Mouse (Mus musculus): ENCODE data around the gene Micu2. TPM values are rescaled to one million over a fixed set of nuclear protein-coding genes. Genes with fewer than 3 reads are reported as not detected.
A peak's percentile ranks its signal among the peaks of the same experiment; 100 is the strongest.

The Micu2 gene
- total RNA-seq, 2 experiments from 2014 or later = 24.9 to 25.3 TPM

DNA sequence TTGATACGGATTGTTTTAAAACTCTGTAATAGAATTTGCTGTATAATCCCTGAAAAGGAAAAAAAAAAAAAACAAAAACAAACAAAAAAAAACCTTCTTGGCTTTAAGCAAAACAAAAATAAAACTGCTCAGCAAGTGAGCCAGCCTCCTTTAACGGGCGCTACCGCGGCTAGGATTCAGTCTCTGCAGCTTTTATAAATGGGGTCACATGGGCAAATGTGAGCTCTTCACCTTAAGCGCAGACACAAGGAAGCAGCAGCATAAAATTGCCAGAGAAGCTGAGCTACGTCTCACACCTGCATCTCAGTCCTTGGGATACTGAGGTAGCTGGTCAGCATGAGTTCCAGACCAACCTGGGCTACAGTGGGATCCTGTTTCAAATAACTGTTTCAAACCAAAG, 16.6 kb downstream of the Micu2 start:
- no peak overlapping the region for H3K4me3 ChIP-seq
- no peak for TF ChIP-seq CTCF (conservative IDR thresholded peaks at IDR 0.05)
- no peak for DNase-seq (ENCODE audit: low spot score in 2 of 2)
- no peak overlapping the region for H3K27ac ChIP-seq

DNA sequence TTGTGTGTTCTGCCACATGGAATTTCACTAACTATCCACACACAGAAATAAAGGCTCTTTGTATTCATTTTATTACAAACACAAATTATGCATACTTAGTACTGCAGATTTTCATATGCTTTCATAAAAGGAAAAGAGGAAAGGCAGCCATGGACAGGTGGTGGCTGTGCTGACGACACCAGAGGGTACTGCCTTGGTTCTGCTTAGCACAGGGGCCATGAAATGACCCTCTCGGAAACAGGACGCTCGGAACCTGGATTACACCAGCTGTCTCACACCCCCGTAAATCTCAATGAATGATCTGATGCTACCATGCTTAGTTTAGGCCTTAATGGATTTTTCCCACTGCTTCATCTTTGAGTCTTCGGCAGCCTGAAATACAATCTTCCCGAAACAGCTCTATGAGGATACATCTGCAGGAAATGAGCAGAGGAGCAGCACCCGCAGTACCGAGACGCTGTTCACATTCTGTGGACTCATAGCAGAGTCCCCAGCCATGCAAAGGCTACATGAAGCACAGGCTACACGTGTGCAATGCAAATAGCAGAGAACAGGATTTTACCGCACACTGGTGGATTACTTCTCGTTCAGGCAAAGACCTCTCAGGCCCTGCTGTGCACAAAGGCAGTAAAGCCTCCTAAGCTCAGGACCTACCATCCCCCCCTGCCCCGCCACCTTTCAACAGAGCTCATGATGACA, 17.2 kb downstream of the Micu2 start:
- TF ChIP-seq CTCF (conservative IDR thresholded peaks at IDR 0.05) = no peak
- no peak for DNase-seq (ENCODE audit: low spot score in 2 of 2)
- H3K4me3 ChIP-seq = no peak overlapping the region
- H3K27ac ChIP-seq = 0 out of 2 replicates have a peak overlapping the region, but pooled peaks have one; percentile 10

DNA sequence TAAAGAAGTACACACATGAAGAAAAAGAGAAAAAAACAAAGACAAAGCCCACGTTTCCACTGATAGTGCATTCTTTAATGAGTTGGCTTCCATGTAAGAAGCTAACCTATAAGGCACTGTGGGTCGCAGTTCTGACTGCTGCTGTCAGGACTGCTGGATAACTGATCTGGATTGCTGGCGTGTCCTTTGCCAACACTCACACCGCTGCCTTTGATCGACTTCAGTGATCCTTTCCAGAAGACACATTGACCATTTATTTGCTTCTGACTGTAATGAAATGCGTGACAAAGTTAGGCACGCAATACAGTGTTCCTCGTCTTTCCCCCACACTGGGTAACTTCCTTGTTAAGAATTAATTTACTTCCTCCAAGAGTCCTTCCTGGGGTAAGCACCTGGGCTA, 18.3 kb downstream of the Micu2 start:
- H3K4me3 ChIP-seq = no peak overlapping the region
- TF ChIP-seq CTCF (conservative IDR thresholded peaks at IDR 0.05) = no peak
- H3K27ac ChIP-seq = no peak overlapping the region
- DNase-seq (ENCODE audit: low spot score in 2 of 2) = no peak

DNA sequence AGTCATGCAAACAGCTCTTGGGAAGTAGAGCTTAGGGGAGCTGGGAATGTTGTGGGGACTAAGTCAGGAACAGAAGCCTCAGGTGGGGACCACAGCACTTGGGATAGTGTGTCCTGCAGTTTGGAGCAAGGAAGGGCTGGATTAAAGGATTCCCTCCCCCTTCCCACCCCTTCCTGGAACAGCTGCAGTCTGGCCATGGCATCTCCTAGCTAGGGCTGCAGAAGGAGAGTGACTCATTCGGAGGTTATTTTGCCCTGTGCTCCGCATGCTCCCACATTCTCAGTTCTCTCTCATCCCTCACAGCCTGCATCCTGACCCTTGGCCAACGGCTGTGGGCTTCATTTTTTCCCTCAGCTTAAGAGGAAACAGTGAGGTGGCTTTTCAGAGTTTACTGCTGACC, 18.9 kb downstream of the Micu2 start:
- no peak overlapping the region for H3K27ac ChIP-seq
- H3K4me3 ChIP-seq = no peak overlapping the region
- no peak for DNase-seq (ENCODE audit: low spot score in 2 of 2)
- no peak for TF ChIP-seq CTCF (conservative IDR thresholded peaks at IDR 0.05)

DNA sequence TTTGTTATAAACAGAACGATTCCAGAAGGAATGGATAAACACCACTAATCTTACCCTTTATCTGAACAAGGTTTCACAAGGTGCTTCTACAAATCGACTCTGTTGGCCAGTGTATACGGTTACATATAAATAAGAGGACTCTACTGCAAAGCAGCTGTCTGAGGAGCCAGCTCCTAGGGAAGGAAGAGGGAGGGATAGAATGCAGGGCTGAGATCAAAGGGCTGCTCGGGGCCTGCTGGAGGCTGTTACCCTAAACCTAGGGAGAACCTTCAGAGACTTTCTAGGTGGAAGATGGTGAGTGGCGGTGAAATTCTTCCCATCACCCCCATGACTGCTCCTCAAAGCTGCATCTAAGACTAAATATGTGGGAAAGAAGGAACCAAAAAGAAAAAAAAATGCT, 20.9 kb downstream of the Micu2 start:
- TF ChIP-seq CTCF (conservative IDR thresholded peaks at IDR 0.05) = no peak
- H3K27ac ChIP-seq = no peak overlapping the region
- DNase-seq (ENCODE audit: low spot score in 2 of 2) = no peak
- no peak overlapping the region for H3K4me3 ChIP-seq

DNA sequence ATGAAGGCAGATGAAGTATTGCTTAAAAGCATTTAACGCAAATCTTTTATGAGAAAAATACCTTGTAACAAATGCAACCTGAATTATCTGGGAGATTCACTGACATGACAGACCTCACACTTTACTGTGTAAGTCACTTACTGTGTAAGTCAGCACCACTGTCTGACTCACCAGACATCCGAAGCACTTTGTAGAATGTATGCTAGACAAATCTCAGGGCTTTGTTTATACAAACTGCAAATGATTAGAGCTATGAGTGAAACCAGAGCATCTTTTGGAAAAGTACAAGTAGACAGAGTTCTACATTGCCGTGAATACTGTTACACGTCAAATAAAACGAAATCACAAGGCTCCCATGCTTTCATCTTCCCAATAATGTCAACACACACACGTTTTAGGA, 23.4 kb downstream of the Micu2 start:
- no peak for DNase-seq (ENCODE audit: low spot score in 2 of 2)

DNA sequence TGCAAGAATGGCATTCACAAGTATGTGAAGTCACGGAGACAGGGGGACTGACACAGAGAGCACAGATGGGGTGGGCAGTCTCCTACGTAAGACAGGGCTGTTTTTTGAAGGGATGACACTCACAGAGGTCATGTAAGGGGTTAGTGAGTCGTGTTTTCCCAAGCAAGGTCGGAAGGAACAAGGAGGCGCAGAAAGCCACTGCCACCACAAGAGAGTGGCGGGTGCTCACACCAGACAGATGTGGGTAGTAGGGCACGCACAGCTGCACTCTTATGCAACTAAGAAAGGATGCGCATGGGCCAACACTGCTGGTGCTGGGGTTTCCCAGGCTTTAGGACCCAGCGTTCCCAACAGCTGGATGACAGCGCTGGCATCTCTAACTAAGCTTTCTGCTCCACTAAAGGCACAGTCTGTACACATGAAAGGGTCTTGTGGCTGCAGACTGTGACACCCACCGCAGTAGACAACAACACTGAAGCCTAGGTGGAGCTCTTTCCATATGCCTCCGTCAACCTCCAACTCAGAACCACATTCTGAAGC, 27.0 kb downstream of the Micu2 start:
- DNase-seq (ENCODE audit: low spot score in 2 of 2) = no peak
- no peak overlapping the region for H3K4me3 ChIP-seq
- no peak for TF ChIP-seq CTCF (conservative IDR thresholded peaks at IDR 0.05)
- H3K27ac ChIP-seq = no peak overlapping the region

More for the DNA sequence above, 23.4 kb downstream of the Micu2 start:
- no peak overlapping the region for H3K27ac ChIP-seq
- TF ChIP-seq CTCF (conservative IDR thresholded peaks at IDR 0.05) = no peak
- no peak overlapping the region for H3K4me3 ChIP-seq

DNA sequence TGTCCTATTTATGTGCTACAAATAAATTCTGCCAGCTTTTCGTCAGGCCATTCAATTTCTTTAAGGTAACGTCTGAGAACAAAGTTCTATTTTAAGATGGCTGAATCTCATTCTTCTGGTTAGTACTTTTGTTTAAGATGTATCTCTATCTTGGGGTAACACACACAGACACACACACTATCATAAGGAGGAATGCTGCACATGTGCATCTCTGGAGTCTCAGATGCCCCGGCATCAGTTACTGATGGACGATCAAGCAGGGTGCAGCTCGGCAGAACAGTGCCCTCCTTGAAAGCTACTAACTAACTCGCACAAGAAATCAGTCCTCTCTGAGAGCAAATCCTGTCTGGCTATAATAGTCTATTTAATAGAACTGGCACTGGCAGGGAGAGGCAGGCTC, 30.2 kb downstream of the Micu2 start:
- DNase-seq (ENCODE audit: low spot score in 2 of 2) = no peak
- H3K4me3 ChIP-seq = no peak overlapping the region
- TF ChIP-seq CTCF (conservative IDR thresholded peaks at IDR 0.05) = no peak
- no peak overlapping the region for H3K27ac ChIP-seq

DNA sequence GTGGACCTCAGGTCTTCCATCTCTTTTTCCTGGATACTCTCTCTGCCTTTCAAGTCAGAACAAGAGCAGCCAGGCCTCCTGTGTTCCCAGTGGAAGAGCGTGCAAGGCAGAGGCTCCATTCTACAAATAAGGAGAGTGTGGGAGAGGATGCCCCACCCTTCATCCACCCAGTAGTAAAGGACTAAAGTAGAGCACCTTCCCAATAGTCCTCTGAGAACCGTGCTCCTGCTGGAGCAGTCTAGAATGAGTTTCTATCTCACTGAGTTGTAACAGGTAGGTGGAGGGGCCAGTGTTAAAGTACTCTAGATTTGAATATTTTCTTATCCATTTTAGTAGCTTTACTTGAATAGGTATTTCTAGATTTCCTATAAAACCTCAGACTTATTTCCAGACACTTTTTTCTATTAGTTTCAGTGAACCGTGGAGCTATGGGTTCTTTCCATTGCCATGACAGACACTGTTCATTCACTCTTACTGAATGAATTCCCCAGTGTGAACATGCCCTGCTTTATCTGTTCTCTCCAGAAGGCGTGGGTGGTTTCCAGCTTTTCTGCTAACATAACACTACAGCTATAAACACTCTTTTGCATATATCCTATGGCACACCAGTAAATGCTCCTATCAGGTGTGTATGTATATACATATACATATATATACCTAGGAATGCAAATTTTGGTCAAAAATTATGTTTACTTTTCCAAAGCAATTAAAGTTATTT, 31.8 kb downstream of the Micu2 start:
- H3K4me3 ChIP-seq = no peak overlapping the region
- H3K27ac ChIP-seq = no peak overlapping the region
- DNase-seq (ENCODE audit: low spot score in 2 of 2) = no peak
- TF ChIP-seq CTCF (conservative IDR thresholded peaks at IDR 0.05) = no peak

DNA sequence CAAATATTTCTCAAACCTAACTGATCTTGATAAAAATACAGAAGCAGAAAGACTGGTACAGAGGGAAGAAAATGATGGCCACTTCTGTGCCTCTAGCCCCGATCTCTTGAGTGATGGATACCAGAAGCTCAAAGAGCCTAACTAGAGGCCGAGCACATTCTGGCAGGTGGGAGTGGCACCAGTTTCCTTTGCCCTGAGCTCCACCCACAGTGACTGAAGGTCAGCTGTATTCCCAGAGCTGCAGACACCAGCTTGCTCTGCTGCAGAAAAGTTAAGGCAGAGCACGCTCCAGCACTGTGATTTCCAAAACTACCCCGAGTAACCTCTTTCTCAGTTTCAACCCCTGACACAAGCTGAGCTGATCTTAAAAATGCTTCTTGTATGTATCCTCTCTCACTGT, 37.2 kb downstream of the Micu2 start:
- no peak for TF ChIP-seq CTCF (conservative IDR thresholded peaks at IDR 0.05)
- H3K4me3 ChIP-seq = no peak overlapping the region
- DNase-seq (ENCODE audit: low spot score in 2 of 2) = no peak
- H3K27ac ChIP-seq = no peak overlapping the region

DNA sequence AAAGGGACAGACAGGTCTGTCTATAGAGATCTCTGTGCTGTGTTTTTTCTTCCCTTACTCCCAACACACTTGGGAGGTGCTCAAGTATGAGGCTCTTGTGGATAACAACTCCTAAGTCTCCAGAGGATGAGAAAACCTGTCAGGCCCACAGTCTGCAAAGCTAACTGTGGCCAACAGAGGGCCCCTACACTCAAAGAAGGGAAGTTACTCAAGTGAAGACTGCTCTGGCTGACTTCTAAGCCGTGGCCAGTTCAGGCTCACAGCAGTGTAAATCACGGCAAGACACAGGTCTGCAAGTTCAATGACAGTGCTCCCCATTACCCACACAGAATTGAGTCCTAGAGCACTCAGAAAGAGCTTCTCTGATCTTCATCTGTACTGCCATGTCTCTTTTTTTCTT, 48.0 kb downstream of the Micu2 start:
- no peak overlapping the region for H3K27ac ChIP-seq
- TF ChIP-seq CTCF (conservative IDR thresholded peaks at IDR 0.05) = peak; percentile 72
- no peak overlapping the region for H3K4me3 ChIP-seq
- no peak for DNase-seq (ENCODE audit: low spot score in 2 of 2)

DNA sequence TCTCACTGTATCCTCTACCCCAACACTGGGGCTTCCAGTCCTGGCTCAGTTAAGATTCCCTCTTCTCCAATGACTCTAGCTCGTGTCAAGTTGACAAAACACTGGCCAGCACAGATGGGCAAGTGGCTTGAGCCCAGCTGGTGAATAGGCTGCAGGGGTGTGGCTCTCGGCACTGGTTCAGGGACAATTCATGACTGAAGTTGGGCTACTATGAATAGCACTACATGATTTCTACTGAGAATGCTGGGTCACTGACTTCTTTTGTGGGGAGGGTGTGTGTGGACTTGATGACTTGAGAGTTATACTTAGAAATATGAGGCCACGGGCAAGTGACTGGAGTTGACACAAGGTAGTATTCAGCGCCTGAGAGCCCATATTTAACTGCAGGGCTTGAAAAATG, 53.2 kb downstream of the Micu2 start:
- no peak for DNase-seq (ENCODE audit: low spot score in 2 of 2)
- no peak overlapping the region for H3K4me3 ChIP-seq
- TF ChIP-seq CTCF (conservative IDR thresholded peaks at IDR 0.05) = no peak

DNA sequence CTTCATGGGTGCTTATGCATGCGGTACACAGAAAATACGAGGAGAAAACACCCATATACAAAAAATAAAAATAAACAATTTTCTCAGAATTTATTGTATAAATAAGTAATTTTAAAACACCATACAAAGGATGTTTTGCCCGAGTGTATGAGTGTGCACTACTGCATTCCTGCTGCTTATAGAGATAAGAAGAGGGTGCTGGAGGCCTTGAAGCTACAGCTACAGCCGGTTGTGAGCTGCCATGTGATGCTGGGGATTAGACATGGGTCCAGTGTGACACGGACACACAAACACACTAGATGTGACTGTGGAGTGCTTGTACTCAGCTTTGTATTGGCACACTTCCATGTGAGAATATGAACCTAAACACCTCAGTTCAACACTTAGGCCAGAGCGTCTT, 61.8 kb downstream of the Micu2 start:
- Histone ChIP-seq H3K27ac (no peak overlapping the region), H3K4me3 (no peak overlapping the region)
- TF ChIP-seq CTCF (conservative IDR thresholded peaks at IDR 0.05) = no peak
- DNase-seq (ENCODE audit: low spot score in 2 of 2) = no peak

More for the DNA sequence above, 53.2 kb downstream of the Micu2 start:
- H3K27ac ChIP-seq = no peak overlapping the region

DNA sequence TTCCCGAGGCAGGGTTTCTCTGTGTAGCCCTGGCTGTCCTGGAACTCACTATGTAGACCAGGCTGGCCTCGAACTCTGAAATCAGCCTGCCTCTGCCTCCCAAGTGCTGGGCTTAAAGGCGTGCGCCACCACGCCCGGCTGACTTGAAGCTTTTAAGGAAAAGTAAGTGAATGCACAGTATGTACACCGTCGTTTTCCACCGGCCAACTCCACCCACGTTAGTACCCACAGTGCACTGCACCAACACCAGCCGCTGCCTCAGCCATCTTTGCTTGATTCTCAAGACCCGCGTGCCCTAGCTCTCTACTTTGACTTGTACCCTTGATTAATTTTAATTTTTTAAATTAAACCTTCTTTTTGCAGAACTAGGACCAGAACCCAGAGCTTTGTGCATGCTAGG, 64.4 kb downstream of the Micu2 start:
- no peak for TF ChIP-seq CTCF (conservative IDR thresholded peaks at IDR 0.05)

More for the DNA sequence above, 64.4 kb downstream of the Micu2 start:
- no peak for DNase-seq (ENCODE audit: low spot score in 2 of 2)
- no peak overlapping the region for H3K4me3 ChIP-seq
- no peak overlapping the region for H3K27ac ChIP-seq
